Mouse (Mus musculus): ENCODE measurements around the gene Scd3. TPM values are rescaled to one million over a fixed set of nuclear protein-coding genes. Genes with fewer than 3 reads are reported as not detected.
A peak's percentile ranks its signal among the peaks of the same experiment; 100 is the strongest.

The Scd3 gene
- not detected for total RNA-seq (2021)
- long read RNA-seq, experiment 1, result 0 reads
- long read RNA-seq, experiment 2, result 0 reads

DNA sequence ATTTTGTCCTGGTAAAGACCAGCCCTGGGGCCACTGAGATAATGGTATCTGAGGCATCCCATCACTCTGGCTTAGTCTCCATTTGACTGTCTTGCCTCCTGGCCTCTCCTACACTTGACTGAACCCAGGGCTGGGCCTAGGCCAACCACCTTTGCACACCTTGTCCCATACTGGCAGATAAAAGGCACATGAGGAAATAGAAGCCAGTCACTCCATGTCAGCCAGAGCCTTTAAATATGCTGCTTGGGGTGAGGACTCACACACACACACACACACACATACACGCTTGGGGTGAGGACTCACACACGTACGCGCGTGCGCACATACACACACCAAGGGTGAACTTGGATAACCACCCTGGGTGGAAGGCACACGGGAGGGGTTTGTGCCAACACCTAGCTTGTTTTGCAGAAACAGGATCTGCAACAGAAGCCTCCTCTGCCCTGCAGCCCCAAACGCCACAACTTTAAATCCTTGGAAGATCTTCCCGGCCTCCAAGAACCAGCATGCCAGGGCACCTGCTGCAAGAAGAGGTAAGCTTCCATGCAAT is at the start of gene Scd3:
Gene Scd3 (plus strand): TSS at position 255 of the 550 bp plus-strand sequence.
- DNase-seq, result no peak

DNA sequence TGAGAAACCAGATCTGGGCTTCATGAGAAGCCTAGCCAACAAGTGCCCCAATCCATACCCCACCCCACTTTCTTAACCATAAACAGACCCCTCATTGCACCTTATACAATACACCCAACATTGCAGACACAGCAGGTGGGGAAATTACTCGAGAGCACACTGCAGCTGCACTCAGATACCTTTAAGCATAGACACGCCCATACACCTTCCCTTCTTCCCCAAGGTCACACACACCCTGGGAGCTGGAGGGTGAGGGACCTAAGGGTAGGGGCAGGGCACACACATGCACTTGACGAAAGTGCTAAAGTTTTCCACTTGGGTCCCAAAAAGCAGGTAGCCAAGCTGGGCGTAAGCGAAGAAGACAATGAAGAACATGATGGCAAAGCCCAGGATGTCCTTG is 49.3 kb upstream of the Scd3 start:
- no peak for DNase-seq

DNA sequence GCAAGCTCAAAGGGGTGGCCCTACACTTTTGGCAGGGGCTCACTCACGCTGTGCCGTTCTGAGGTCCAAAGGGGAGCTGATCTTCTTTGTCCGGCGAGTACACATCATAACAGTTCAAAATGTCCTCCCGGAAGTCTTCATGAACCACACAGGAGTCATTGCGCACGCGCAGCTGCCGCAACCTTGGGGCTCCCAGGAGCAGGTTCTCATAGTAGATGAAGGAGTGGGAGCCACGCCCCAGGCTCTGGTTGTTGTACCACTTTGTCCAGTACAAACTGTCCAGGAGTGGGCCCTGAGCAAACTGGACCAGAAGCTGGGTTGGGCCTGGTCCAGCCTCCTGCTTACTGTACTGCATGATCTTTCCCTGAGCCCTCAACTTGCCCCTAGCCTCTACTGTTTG is 46.1 kb upstream of the Scd3 start:
- DNase-seq, result no peak

DNA sequence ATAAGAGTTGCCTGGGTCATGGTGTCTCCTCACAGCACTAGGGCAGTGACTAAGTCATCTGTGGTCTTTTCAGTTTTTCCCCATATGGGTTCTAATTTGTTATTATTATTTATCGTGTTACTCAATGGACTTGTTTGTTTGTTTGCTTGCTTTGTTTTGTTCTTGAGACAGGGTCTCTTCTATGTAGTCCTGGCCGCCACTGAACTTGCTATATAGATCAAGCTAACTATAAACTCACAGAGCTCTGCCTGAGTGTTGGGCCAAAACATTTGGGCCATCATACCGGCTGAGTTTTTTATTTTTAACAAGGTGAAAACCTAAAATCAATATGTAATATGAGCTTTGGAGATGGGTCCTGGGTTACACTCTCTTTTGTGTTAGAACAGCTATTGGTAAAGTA is 43.7 kb upstream of the Scd3 start:
- no peak for DNase-seq

DNA sequence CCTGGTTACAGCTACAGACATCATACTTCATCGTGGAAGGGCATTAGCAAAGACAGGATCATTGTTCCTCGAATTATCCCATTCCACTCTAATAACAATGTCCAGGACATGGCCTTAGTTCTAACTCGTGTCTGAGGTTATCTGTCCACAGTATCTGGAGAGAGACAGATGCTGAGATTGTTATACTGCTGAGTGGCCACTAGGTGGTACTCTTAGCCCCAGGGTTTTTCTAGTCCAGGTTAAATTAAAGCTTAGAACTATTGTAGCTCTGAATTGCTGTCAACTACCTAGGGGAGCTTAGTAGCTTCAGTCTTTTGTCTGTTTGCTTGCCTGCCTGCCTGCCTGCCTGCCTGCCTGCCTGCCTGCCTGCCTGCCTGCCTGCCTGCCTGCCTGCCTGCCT is 41.6 kb upstream of the Scd3 start:
- no peak for DNase-seq

DNA sequence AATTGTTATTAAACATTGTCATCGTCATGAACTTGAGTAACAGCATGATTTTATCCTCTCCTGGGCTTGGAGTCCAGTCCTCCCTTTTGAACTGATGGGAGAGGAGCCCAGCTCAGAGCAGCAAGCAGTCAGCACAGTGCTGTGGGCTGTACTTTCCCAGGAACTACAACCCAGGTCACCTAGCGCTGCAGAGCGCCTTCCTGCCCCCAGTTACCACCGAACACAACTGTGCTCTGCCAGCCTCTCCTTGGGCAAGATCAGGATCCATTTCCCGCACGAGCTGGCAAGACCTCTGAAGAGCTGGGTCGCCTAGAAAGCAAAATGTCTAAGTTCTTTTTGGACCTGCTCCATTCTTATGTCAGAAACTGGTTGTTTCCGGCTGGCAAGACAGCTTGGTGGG is 28.2 kb upstream of the Scd3 start:
- DNase-seq, result no peak

DNA sequence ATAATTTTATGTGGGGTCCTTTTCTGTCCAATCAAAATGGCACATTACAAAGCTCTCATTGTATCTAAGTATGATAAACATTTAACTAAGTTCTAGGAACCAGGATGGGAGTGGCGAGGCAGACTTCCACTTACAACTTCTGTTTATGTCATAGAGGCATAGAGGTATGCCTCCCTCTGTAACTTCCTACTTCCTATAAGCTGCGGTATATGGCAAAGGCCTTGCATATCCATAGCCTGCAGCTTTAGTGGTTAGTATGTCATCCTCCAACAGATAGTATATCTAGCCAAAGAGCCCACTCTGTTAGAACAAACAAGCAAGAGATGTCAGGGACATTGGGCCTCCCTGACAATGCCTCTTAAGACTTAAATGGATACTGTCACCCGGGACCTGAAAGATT is 26.3 kb upstream of the Scd3 start:
- no peak for DNase-seq

DNA sequence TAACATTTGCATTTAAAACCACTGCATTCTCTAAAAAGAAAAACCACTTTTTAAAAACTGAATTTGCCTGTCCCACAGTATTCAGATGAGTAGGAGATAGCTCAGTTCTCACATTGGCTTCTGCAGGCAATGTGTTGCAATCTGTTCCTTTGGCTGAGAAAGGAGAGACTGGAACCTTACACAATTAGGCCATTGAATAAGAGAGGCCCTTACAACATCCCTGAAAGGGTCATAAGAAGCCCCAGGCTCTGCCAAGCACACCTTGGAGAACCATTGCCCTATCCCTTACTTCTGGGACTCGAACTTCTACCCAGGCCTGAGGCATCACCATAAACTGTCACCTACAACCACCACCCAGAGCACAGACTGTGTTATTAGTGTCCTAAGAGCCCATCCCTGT is 22.6 kb upstream of the Scd3 start:
- DNase-seq, result no peak

DNA sequence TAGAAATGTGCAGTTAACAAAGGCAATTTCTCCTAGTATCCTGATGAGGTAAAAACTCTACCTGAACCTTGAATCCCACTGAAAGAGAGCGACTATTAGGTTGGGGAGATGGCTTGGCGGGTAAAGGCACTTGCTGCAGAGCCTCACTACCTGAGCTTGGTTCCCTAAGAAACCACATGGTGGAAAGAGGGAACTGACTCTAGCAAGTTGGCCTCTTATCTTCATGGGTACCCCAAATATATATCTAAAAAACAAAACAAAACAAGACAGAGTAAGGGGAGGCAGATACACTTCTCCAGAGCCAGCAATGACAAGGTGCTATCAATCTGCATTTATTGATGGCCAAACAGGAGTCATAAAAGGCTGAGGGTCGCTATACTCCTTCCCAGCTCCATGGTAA is 19.1 kb upstream of the Scd3 start:
- DNase-seq, result no peak

DNA sequence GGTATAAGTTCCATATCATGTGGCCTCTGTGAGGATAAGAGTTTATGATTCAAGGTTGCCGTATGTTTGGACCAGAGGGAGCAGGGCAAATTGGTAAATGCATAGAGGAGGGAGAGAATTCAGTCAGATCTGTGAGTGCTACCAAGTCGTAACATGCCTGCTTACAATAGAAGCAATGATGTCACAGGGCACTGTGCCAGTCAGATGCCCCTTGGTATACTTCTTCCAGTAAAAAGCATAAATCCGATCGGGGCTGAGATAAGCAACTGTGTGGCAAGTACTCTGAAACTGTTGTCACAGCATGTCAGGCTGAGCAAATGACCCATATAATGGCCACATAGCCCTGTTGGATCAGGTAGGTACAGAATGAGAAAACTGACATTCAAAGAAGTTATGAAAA is 14.0 kb upstream of the Scd3 start:
- no peak for DNase-seq

DNA sequence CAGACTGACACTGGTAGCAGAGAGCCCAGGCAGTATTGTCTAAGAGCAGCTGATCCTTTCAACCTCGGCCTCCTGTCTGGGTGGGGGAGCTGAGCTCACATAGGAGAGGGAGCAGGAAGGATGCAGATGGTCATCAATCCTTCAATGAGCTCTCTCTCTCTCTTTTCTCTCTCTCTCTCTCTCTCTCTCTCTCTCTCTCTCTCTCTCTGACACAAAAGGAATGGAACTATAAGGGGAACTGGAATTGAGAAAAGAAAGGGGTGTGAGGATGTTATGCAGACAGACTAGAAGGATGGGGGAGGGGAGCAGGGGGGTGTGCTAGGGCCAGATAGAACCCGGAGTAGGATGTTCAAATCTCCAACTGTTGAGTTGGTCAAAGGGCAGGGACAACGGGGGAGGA is 10.7 kb upstream of the Scd3 start, which contains the start of gene Pkd2l1:
Gene Pkd2l1 (minus strand): TSS at position 101 of the 400 bp plus-strand sequence.
- DNase-seq, result no peak

DNA sequence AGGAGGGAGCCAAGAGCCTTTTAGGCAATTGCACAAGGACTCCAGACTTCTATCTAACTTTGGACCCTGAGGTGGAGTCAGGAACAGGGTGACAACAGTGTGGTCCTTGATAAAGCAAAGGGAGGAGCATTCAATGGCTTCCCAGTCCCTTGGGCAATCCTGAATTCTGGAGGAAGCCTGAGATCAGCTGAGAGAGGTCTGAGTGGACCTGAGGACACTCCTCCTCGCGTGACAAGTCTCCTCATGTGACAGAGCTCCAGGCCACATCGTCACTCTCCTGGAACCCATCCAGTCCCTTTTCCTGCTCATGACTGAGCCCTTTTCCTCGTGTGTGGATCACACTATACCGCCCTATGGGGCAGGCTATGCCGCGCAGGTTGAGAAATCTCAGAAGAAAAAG is 9.2 kb upstream of the Scd3 start:
- peak in 1 of 2 experiments; percentile 11 for DNase-seq

DNA sequence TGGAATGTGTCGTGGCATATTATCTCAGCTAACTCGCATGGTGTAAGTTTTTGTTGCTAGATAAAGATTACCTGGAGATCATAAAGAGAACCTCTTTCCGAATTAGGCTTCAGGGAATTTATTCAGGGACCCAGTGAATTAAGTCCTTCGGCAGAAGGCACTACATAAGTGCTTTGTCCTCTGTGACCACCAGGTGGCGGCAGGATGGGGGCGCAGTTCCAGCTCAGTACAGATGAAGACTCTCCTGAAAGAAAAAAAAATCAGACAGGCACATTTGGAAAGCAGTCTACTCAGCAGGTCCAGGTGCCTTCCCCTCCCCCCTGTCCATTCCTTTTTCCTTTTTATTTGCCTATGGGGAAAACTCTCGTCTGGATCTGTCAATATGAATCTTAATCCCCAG is 7.9 kb upstream of the Scd3 start:
- DNase-seq, result peak; percentile 42 to 75

DNA sequence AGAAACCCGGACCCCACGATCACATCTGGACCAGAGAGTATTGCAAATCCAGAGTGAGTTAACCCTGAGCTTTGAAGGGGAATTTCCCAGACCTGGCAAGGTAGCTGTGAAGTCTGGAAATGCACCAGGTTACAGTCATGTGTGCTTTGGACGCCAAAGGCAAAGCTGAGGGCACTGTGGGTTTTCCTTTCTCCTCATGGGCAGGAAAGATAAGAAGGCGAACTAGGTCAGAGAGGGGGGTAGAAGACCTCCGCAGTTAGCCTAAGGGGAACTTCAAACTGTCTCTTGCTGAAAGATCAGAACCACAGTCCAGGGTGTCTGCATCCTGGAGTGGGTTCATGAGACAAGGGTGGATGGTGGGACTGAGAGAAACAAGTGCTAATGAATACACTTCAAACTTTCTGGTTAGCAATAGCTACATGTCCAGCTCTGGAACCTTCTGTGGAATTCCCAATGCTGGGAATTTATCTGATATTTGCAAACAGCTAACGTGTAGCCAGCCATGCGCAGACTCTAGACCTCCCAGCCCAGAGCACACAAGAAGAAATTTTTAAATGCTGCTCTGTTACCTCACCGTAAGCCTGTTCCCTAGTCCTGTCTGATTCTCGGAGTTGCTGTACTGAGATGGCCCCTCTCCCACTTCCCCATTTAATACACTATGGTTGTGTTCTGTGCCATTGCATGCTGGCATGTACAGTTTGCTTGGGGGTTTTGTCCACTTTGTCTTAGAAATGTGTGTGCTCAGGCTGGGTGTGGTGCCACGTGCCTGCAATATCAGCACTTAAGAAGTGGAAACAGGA is 5.8 kb upstream of the Scd3 start:
- peak in 1 of 2 experiments; percentile 1 for DNase-seq

DNA sequence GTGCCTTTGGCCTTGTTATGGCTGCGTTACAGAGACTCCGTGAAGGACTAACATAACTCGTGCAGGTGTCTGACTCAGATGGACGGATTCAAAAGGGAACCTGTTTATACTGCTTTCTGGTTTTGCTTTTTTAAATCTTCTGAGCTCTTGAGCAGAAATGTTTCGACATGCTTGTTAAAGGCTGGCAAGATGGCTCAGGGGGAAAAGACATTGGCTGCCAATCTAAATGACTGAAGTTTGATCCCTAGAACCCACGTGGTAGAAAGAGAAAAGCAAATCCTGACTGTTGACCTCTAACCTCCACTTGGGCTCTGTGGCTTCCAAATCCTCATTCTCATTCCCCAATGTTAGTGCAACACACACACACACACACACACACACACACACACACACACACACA is 4.6 kb upstream of the Scd3 start:
- DNase-seq, result no peak

DNA sequence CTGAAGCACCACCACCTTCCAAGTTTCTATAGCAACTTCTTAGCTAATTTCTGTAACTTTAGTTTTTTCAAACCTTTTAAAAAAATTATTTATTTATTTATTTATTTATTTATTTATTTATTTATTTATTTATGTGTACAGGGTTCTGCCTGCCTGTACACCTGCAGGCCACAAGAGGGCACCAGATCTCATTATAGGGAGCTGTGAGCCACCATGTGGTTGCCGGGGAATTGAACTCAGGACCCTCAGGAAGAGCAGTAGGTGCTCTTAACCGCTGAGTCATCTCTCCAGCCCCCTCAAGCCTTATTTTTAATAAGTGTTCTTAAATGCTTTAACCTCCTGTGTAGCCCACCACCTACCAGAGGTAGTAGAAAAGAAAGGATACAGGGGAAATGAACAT is 4.1 kb upstream of the Scd3 start:
- DNase-seq, result peak in 1 of 2 experiments; percentile 14

DNA sequence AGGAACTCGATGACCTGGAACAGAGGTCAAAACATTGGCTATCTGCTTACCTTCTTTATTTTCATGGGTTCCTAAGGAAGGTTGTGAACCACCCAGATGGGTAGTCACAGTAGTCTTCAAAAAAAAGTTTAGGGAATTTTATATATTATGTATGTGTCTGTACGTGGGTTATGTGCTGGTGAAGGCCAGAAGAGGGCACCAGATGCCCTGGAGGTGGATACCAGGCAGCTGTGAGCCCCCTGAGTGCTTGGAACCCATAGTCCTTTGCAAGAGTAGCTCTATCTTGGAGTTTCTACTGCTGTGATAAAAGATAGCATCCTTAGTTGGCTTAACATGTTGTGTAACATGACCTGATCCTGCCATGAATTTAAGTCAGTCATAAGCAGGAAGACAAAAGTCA is 4.0 kb downstream of the Scd3 start:
- DNase-seq, result no peak

DNA sequence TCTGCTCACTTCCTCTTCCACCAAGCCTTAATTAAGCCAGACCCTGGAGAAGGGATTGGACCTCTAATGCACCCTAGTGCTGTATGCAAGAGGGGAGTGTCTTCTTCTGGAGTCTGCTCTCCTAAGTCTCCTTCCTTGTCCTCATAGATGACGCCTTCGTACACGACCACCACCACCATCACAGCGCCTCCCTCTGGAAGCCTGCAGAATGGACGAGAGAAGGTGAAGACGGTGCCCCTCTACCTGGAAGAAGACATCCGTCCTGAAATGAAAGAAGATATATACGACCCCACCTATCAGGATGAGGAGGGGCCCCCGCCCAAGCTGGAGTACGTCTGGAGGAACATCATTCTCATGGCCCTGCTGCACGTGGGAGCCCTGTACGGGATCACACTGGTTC is 12.2 kb downstream of the Scd3 start:
- no peak for DNase-seq

DNA sequence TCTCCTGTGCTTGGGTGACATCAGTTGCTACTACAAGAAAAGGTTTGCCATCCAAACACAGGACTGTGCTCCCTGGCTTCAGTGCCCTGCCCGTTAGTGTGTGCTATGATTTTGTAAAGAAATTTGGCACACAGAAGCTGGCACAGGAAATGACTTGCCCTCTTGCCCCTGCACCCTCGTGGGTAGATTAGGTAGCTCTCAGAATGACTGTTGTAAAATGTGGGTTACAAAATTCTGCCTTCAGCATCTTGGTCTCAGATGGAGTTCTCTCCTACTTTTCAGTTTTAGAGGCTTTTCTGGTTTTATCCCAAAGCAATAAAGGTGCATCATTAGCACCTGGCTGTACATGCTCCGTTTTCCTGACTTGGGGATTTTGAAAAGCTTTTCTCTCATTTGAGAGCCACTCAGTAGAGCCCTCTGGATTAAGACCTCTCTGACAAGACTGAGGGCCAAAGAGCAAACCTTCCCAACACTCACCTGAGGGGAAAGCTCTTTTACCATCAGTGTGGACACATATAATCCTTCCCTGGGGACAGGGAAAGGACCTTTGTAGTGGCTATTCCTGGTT is 15.0 kb downstream of the Scd3 start:
- DNase-seq, result no peak

DNA sequence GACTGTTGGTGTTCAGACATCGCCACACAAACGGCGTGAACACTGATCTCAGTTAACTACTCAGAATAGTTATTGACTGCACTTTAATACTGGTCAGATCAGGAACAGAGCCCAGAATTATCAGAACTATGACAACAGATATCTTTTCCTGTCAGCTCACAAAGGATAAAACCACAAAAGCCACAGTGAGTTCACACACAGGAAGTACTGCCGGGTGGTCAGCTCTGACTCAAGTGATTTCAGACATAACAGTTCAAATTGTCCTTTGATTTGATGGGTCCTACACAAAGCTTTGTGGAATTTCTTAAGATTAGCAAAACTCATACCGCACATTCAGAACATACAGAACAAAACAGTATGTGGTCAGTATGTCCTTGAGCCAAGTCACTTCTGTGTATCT is 22.7 kb downstream of the Scd3 start:
- no peak for DNase-seq

DNA sequence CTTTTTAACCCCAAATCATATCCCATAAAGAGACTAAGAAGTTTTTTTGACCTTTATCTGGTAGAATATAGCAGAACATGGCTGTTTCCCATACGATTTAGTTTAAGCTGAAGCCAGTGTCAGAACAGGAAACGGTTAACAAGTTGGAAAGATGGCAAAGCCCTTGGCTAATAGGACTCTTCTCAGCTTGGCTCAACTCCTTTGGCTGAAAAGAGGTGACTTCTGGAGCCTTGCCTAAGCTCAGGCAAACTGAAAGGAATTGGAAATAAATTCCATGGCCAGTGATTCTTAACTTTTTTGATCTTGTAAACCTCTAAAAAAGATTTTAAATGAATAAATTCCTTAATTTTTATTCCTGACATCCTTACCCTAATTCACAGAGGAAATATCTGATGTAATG is 26.7 kb downstream of the Scd3 start:
- DNase-seq, result no peak

DNA sequence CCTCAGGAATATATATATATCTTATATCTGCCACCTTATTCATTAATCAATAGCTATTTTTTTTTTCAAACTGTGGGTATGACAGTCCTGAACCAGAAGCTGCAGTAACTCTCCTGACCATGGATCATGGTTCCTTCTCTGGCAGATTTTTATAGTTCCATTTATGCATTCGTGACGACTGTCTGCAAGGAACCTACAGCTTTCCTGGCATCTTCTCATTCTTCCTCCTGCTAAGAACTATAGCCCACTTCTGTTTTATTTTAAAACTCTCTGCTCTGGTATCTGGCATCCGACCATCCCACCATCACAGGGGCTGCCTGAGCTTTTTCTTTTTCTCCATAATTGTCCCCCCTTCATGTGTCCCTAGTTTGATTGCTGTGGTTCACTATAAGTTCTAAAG is 27.1 kb downstream of the Scd3 start:
- DNase-seq, result no peak

DNA sequence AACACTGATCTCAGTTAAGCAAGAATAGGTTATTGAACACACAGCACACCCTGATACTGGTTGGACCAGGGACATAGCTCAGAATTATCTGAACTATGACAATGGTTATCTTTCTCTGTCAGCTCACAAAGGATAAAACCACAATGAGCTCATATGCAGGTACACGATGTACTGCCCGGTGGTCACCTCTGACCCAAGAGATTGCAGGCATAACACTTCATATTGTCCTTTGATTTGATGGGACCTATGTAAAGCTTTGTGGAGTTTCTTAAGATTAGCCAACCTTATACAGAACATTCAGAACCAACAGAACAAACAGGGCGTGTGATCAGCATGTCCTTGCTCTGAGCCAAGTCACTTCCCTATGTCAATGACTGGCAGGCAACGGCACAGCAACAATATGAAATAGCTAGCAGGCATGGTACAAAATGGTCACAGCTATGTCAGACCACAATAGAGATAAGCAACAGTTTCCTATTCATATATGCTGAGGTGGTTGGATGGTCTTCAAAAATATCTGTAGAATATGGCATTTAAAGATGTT is 28.6 kb downstream of the Scd3 start:
- no peak for DNase-seq

Data from heart, adult 18-20 months (tissue).